Mouse (Mus musculus) bone marrow, adult 2 months (tissue): ENCODE measurements around the gene Slc6a8. TPM values are rescaled to one million over a fixed set of nuclear protein-coding genes. Genes with fewer than 3 reads are reported as not detected.

Experiments used
- H3K27ac ChIP-seq: fragments of 200-500 bp; 2 replicates; pipeline ENCODE4 v1.5.1; 2012; ENCODE audit warnings: low read depth, mild to moderate bottlenecking, control low read depth, inconsistent platforms, low read length; ENCODE audit not compliant: control insufficient read depth, poor library complexity, insufficient read depth
- H3K4me1 ChIP-seq: fragments of 200-500 bp; 2 replicates; pipeline ENCODE4 v1.6.1; 2011; ENCODE audit warnings: low read length; ENCODE audit not compliant: control insufficient read depth, insufficient read depth
- H3K4me3 ChIP-seq: fragments of 200-500 bp; replicated peaks from 2 replicates; pipeline ENCODE3; 2011; ENCODE audit warnings: mild to moderate bottlenecking, low read depth, low read length, control low read depth; ENCODE audit not compliant: control insufficient read depth
- CTCF ChIP-seq: fragments of 200-500 bp; IDR thresholded peaks from 2 replicates; pipeline ENCODE4 v1.5.1; 2011; ENCODE audit warnings: low read length, control low read depth; ENCODE audit not compliant: control insufficient read depth, insufficient read depth
- POLR2A ChIP-seq: fragments of 200-500 bp; IDR thresholded peaks from 2 replicates; pipeline ENCODE4 v1.6.1; 2011; ENCODE audit warnings: low read depth, mild to moderate bottlenecking, control low read depth, low read length, borderline replicate concordance; ENCODE audit not compliant: control insufficient read depth
- WGBS: fragments of 180-500 bp; shearing (Covaris S2); methylation state at CpG from one replicate; pipeline ENCODE4 v1.1.7; 2018; 5-methylcytosine and 5-hydroxymethylcytosine counted together
- polyA plus RNA-seq: library from polyadenylated mRNA; stranded (reverse); fragments of >200 nt; gene quantifications from 2 replicates; pipeline ENCODE4 v1.2.4, GENCODE M21; 2011; ENCODE audit warnings: low replicate concordance; ENCODE audit not compliant: missing spikeins, insufficient read depth, insufficient read length

The Slc6a8 gene
- polyA plus RNA-seq, 1 experiment = 7.7 TPM

DNA sequence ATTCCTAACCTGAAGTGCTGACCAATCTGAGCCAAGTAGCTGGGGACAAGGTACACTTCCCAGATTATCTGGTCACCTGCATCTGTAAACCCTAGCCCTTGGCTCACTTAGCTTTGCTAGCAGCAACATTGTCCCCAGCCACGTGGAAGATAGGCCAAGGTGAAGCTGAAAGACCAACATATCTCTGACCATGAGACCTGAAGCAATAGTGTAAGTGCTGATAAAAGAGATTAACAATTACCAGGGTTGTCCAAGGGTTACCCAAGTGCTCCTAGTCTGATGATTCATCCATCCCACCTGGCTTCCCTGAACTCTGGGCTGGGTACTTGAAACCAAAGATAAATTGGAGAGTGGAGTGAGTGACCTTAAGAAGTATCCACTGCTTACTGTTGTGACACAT lies 58.0 kb downstream of the Slc6a8 start:
- 64% methylated on average over 1 of the region's 1 CpGs for WGBS
- H3K4me3 ChIP-seq = no peak overlapping the region
- no peak for TF ChIP-seq POLR2A
- TF ChIP-seq CTCF = no peak

More for the DNA sequence above, 58.0 kb downstream of the Slc6a8 start:
- no peak overlapping the region for H3K27ac ChIP-seq
- no peaks in the 10 kb centered on the region for H3K4me1 ChIP-seq

Other genes with a start within 250 kb of the Slc6a8 start
- not detected in 2 replicates for gene Trex2, start 237.8 kb upstream of the Slc6a8 start, polyA plus RNA-seq
- gene Haus7, start 214.1 kb upstream of the Slc6a8 start, polyA plus RNA-seq = 31.7 and 52.9 TPM in 2 replicates
- gene Bgn, start 189.5 kb upstream of the Slc6a8 start, polyA plus RNA-seq = 53.3 and 140 TPM in 2 replicates
- gene Atp2b3, start 170.1 kb upstream of the Slc6a8 start, polyA plus RNA-seq = not detected in 2 replicates
- 8.1 TPM in 1 of 2 replicates, not detected in the other for gene Dusp9, start 33.7 kb upstream of the Slc6a8 start, polyA plus RNA-seq
- 1.7 and 2.2 TPM in 2 replicates for gene Pnck, start 13.0 kb upstream of the Slc6a8 start, polyA plus RNA-seq
- 52.5 and 94.6 TPM in 2 replicates for gene Bcap31, start 43.0 kb downstream of the Slc6a8 start, polyA plus RNA-seq
- 12.6 and 17.6 TPM in 2 replicates for gene Abcd1, start 43.4 kb downstream of the Slc6a8 start, polyA plus RNA-seq
- 0.32 TPM in 1 of 2 replicates, not detected in the other for gene Plxnb3, start 83.9 kb downstream of the Slc6a8 start, polyA plus RNA-seq
- gene Srpk3, start 101.3 kb downstream of the Slc6a8 start, polyA plus RNA-seq = 26.5 and 49.6 TPM in 2 replicates
- gene Idh3g, start 113.7 kb downstream of the Slc6a8 start, polyA plus RNA-seq = 56.6 and 111 TPM in 2 replicates
- 47.8 and 107 TPM in 2 replicates for gene Ssr4, start 113.9 kb downstream of the Slc6a8 start, polyA plus RNA-seq
- 2.2 and 4.7 TPM in 2 replicates for gene Pdzd4, start 151.8 kb downstream of the Slc6a8 start, polyA plus RNA-seq
- not detected in 2 replicates for gene Avpr2, start 219.0 kb downstream of the Slc6a8 start, polyA plus RNA-seq
- 3.6 and 12.7 TPM in 2 replicates for gene L1cam, start 223.0 kb downstream of the Slc6a8 start, polyA plus RNA-seq
- 53.5 and 163 TPM in 2 replicates for gene Arhgap4, start 248.7 kb downstream of the Slc6a8 start, polyA plus RNA-seq
- gene Naa10, start 248.8 kb downstream of the Slc6a8 start, polyA plus RNA-seq = 60.9 and 77.0 TPM in 2 replicates